Mouse (Mus musculus) liver, postnatal 0 days (tissue): ENCODE measurements around the gene Zfp54.
"Not testable (repeated sequence)": the region's sequence is repeated elsewhere in the genome, so short reads cannot be mapped to it uniquely, and the experiment has no call there.

Source experiments
- CTCF ChIP-seq: sonication (generic); IDR thresholded peaks from 2 replicates; pipeline ENCODE4 v1.5.1; 2016; ENCODE audit warnings: antibody characterized with exemption, low read depth
- EP300 ChIP-seq: IDR thresholded peaks from 2 replicates; pipeline ENCODE4 v1.6.1; 2016; ENCODE audit warnings: antibody characterized with exemption, low read depth, mild to moderate bottlenecking

GRCm38 (mm10) chr17:21476351-21476750 lies 53.3 kb downstream of the Zfp54 start:
- not testable (repeated sequence) for TF ChIP-seq EP300, CTCF
